Mouse (Mus musculus) brown adipose tissue, adult 24 weeks (tissue): ENCODE measurements around the gene Cd163l1. TPM values are rescaled to one million over a fixed set of nuclear protein-coding genes. Genes with fewer than 3 reads are reported as not detected.

ENCODE experiments used
- H3K27ac ChIP-seq: fragments of 200-500 bp; replicated peaks from 2 replicates; pipeline ENCODE4 v1.5.1; 2012; ENCODE audit warnings: low read depth, mild to moderate bottlenecking, low read length
- H3K4me1 ChIP-seq: fragments of 200-500 bp; 2 replicates; pipeline ENCODE4 v1.6.1; 2012; ENCODE audit warnings: low read length, mixed read lengths; ENCODE audit not compliant: control insufficient read depth, insufficient read depth, insufficient read length
- H3K4me3 ChIP-seq: fragments of 200-500 bp; 2 replicates; pipeline ENCODE4 v1.5.1; 2012; ENCODE audit warnings: low read depth, mild to moderate bottlenecking, low read length, moderate library complexity; ENCODE audit not compliant: insufficient read depth
- polyA plus RNA-seq: library from polyadenylated mRNA; stranded (reverse); fragments of >200 nt; gene quantifications from 2 replicates; pipeline ENCODE4 v1.2.4, GENCODE M21; 2012; ENCODE audit not compliant: missing spikeins, insufficient read depth, insufficient read length

Gene Cd163l1
- not detected in 2 replicates for polyA plus RNA-seq

GRCm38 (mm10) chr7:140217967-140218366, at the start of gene Cd163l1:
Gene Cd163l1 (plus strand): TSS chr7:140218267.
- Histone ChIP-seq H3K27ac (no peak within 1 kb of the TSS), H3K4me1 (no peaks in the 10 kb centered on the region)

DNA sequence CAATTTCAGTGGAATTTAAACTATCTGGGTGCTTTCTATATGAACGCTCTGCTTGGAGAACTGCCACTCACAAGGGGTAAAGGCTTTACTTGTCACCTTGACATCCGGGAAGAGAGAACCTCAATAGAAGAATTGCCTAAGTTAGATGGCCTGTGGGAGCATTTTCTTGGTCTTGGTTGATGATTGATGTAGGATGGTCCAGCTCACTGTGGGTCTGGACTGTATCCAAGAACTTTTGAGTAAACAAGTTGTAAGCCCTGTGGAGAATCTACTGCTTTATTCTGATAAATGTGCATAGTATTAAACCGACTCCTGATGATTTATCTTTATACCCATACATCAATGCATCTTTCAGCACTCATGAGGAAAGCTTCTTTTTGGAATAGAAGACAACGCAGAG, 48.7 kb upstream of the Cd163l1 start:
- no peak overlapping the region for H3K27ac ChIP-seq
- no peaks in the 10 kb centered on the region for H3K4me1 ChIP-seq

More at GRCm38 (mm10) chr7:140217967-140218366, at the start of gene Cd163l1:
- H3K4me3 ChIP-seq, result no peak within 1 kb of the TSS

DNA sequence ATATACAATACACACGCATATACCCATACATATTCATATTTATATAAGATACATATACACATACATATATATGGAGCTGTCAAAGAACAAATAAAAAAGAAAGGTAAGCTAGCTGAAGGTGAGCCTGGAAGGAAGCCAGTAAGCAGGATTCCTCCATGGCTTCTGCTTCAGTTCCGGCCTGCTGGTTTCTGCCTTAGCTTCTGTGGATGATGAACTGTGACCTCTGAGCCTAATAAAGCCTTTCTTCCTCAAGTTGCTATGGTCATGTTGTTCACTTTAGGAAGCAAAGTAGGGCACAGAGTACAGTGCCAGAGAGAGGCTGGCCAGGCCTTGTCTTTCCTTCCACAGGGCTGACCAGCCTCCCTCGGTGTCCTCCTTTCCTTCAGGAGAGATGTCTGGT, 47.2 kb upstream of the Cd163l1 start:
- Histone ChIP-seq H3K4me3 (no peak overlapping the region), H3K27ac (no peak overlapping the region), H3K4me1 (no peaks in the 10 kb centered on the region)

More for the DNA sequence above, 48.7 kb upstream of the Cd163l1 start:
- H3K4me3 ChIP-seq, result no peak overlapping the region

DNA sequence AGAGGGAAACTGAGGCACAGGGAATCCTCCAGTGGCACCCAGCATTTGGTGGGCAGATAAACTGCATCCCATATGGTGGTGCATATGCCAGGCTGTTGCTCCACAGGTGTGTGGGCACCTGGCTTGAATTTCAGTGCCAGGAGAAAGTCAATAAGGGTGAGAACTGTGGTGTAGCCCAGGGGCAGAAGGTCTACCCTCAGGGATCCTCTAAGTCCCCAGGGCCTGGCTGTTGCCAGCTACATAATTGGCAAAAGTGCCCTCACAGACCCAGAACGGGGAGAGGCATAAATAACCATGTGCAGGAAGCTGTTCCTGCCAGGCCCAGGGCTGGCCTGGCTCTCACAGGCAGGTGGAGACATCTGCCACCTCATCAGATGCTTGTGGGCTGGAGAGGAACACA, 45.1 kb upstream of the Cd163l1 start, which contains the start of gene Olfr523:
Gene Olfr523 (plus strand): TSS at position 282 of the 400 bp plus-strand sequence.
- Histone ChIP-seq H3K4me1 (no peaks in the 10 kb centered on the region), H3K27ac (no peak within 1 kb of the TSS), H3K4me3 (no peak within 1 kb of the TSS)

DNA sequence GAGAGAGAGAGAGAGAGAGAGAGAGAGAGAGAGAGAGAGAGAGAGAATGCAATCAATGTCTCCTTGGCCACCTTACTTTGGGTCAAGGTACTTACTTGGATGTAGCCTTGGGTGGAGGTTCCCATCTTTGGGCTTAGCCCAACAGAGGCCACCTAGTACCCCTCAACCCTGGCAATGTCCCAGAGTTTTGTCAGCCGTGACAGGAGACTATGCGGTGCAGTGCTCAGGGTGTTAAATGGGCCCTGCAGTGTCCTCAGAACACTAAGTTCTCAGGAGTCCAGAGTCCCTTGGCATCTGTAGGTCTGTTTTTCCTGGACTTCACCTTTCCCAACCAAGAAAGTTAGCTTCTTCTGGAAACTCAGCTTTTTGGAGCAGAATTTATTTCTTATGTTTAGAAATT, 38.9 kb upstream of the Cd163l1 start:
- H3K4me3 ChIP-seq, result no peak overlapping the region
- H3K4me1 ChIP-seq, result no peaks in the 10 kb centered on the region
- no peak overlapping the region for H3K27ac ChIP-seq

- Histone ChIP-seq H3K27ac (no peak overlapping the region), H3K4me3 (no peak overlapping the region), H3K4me1 (no peaks in the 10 kb centered on the region)
These were observed 37.4 kb upstream of the Cd163l1 start for GRCm38 (mm10) chr7:140180692-140181091.

- Histone ChIP-seq H3K4me3 (no peak overlapping the region), H3K4me1 (no peaks in the 10 kb centered on the region), H3K27ac (no peak overlapping the region)
These were observed 33.9 kb upstream of the Cd163l1 start for GRCm38 (mm10) chr7:140184206-140184605.

DNA sequence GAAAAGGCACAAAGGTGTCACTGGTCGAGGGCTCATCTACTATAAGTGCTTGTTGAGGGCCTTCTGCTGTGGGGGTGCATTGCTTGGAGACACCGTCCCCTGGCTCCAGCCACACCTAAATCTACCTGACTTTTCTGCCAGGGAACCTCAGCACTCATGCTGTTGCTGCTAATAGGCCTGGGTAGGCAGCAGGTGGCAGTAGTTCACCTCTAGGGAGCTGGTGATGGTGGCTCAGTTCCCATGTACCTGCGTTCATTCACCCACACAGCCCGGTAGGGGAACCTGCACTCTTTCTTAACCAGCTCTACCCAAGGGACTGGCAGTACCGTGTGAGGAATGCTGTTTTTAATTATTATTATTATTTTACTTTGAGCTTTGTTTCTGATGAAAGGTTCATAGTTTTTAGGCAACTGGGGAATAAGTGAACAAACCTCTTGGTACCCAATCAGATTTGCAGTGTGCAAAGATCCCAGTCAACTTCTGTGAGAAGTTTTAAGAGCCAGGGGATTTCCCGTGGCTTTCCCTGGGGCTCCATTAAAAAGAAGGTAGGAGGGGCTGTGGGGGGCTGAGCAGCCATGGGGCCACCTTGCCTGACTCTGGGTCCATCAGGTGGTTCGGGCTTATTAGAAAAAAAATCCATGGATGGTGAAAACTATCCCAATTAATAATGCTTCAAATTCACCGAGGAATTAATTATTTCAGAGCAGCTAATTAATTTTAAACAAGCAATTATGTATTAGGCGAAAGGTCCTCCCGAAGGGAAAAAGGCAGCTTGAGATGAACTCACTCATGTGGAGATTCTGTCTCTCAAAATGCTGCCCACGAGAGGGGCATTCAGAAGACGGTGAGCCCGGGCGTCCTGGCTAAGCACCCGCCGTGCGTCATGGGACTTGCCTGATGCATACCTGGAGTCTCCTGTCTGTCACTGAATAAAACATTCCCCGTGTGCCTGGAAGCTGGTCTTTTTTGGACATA, 31.1 kb upstream of the Cd163l1 start:
- H3K4me1 ChIP-seq, result no peaks in the 10 kb centered on the region
- H3K27ac ChIP-seq, result no peak overlapping the region
- no peak overlapping the region for H3K4me3 ChIP-seq

DNA sequence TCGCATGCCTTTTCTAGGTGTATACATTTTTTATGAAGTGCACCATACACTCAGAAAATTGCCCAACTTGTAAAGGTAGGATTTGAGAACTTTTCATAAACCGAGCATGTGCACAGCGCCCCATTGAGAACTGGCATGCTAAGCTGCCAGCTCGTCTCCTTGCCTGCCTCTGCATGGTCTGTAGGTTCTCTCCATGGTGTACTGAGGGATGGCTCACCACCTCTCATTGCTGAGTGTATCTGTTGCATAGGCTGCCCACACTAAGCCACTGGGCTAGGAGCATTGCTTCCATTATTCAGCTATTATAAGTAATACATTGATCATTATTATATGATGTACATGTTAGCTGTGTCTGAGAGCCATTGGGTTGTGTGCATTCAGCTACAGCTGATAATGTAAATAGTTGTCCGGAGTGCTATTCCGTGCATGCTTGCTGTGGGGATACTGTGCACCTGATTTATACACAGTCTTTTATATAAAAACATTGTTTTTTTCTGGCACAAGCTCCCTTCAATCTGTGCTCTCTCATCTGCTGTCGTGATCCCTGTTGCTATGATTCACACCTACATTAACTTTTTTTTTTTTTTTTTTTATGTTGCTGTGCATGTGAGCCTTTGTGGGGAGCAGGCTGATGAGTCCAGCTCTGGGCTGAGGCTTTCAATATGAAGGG, 30.2 kb upstream of the Cd163l1 start:
- Histone ChIP-seq H3K4me1 (no peaks in the 10 kb centered on the region), H3K4me3 (no peak overlapping the region)

GRCm38 (mm10) chr7:140188391-140189328, 29.4 kb upstream of the Cd163l1 start:
- Histone ChIP-seq H3K4me3 (no peak overlapping the region), H3K27ac (no peak overlapping the region), H3K4me1 (no peaks in the 10 kb centered on the region)

More for the DNA sequence above, 30.2 kb upstream of the Cd163l1 start:
- no peak overlapping the region for H3K27ac ChIP-seq

DNA sequence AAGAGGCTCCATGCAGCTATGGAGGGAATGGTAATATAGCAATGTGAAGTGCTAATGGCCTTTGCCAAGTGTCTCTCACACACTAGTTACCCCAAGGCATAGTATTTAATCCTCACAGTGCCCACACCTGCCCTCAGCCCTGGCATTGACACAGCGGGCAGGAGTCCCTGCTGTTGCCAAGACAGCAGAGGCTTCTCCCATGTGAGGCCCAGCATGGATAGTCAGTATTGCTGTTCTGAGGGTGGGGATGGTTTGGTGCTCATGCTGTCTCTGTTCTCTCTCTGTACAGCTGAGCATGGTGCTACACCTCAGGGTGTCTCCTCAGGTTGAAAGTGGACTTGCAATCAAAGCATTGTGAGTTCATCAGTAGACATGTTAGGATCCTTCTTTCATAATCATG, 27.6 kb upstream of the Cd163l1 start:
- Histone ChIP-seq H3K27ac (no peak overlapping the region), H3K4me3 (no peak overlapping the region), H3K4me1 (no peaks in the 10 kb centered on the region)

DNA sequence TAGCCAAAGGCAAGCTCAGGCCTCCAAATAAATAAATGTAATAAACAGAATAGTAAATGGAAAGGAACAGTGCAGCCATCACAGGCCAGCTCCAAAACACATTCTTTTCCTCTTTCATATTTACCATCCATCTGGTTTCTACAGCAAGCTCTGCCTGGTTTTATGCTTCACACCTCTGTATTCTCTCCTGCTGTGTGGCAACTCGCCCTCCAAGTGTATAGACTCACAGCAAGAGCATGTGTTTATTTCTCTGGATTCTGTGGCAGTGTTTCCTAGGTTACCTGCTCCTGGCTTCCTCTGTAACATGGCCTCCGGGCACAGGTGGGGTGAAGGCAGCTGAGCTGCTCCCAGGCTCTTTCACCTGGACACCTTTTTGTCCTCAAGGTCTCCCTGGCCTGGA, 25.6 kb upstream of the Cd163l1 start:
- no peak overlapping the region for H3K4me3 ChIP-seq
- no peak overlapping the region for H3K27ac ChIP-seq
- H3K4me1 ChIP-seq, result no peaks in the 10 kb centered on the region

DNA sequence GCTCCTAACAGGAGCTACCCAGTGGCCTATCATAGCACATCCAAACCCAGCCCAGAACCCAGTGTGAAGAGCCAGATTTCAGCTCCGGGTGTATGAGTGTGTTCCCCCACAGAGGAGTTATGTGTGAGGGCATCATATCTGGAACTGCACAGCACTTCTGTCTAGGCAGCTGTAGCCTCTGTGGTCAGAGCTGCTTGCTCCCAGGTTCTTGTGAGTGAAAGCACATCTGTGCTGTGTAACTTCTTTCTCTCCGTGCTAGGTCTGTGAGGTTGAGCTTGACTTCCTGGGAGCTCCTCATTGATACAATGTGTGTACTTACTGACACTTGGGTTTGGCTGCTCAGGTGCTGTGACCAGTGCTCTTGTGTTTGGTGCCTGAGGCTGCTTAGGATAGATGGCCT, 25.2 kb upstream of the Cd163l1 start:
- no peak overlapping the region for H3K27ac ChIP-seq
- no peak overlapping the region for H3K4me3 ChIP-seq
- no peaks in the 10 kb centered on the region for H3K4me1 ChIP-seq

- H3K4me1 ChIP-seq, result no peaks in the 10 kb centered on the region
These were observed 24.0 kb upstream of the Cd163l1 start for GRCm38 (mm10) chr7:140194031-140194430.

More at GRCm38 (mm10) chr7:140194031-140194430, 24.0 kb upstream of the Cd163l1 start:
- Histone ChIP-seq H3K27ac (no peak overlapping the region), H3K4me3 (no peak overlapping the region)
